Mouse (Mus musculus) mouse embryonic stem cell (cell line): Measurements from ENCODE around the gene Gm20388.
"Not testable (repeated sequence)": the region's sequence is repeated elsewhere in the genome, so short reads cannot be mapped to it uniquely, and the experiment has no call there.

Source experiments
- in situ Hi-C, 2 experiments: fragments of 300-500 bp; cut with MboI; formaldehyde crosslinking; loops; 1 replicate in 1 of 2; 3 replicates in 1 of 2; pipeline ENCODE4 v1.14.3; 2019 to 2020; ENCODE audit warnings: low sequenced_read_pairs in 2 of 2, low pct_unique_long_range_greater_than_20kb in 1 of 2, mixed read lengths in 1 of 2; ENCODE audit not compliant: unreplicated experiment in 1 of 2

Gene Gm20388

DNA sequence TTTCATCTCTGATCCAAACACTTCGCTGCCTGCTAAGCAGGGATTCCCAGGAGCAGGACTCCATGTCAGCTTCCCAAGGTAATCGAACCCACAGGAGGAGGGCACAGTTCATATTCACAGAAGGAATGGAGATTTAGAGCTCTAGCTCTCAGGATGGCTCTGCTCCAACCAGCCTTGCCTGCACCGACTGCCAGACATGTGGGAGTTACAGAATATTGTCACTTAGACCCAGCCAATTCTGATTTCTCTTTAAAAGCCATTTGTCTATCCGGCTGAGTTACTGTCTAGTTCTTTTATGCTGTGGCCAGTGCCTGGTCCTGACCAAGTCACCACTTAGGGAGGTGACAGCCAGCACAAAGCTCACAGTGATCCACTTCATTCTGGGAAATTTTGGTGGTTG, 4071.0 kb downstream of the Gm20388 start:
- in situ Hi-C loops: no loop called here

- in situ Hi-C loops: no loop called here
These were observed 4071.7 kb downstream of the Gm20388 start for GRCm38 (mm10) chr8:123982291-123982793.

DNA sequence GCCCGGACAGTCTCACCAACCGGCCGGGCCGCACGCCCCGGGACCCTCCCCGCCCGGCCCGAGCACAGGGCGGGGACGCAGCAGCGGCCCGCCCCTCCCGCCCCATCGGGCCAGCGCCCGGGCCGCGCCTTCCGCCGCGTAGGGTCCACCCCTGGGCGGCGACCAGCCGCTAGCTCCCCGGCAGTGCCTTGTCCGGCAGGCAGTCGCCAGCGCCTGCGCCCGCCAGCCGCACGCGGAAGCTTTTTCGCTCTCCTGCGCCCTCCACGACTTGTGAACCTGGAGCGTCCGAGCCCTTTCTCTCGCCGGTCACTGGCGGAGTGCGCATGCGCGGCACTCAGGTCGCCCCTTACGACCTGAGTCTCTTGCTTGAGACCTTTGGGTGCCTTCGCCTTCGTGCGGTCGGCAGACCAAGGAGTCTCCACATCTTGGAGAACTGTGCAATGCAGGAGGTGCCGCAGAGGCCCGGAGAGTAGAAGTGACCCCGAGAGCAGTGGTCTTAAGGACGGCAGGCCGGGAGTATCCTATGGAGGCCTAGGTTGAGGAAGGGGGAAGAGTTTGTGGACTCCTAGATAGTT, 4072.3 kb downstream of the Gm20388 start, which contains the start of gene Abcb10:
Gene Abcb10 (minus strand): TSS at position 297 of the 575 bp plus-strand sequence.
- in situ Hi-C loops: no loop called here

- in situ Hi-C loops: no loop called here
These were observed 4078.0 kb downstream of the Gm20388 start for GRCm38 (mm10) chr8:123988605-123989038.

DNA sequence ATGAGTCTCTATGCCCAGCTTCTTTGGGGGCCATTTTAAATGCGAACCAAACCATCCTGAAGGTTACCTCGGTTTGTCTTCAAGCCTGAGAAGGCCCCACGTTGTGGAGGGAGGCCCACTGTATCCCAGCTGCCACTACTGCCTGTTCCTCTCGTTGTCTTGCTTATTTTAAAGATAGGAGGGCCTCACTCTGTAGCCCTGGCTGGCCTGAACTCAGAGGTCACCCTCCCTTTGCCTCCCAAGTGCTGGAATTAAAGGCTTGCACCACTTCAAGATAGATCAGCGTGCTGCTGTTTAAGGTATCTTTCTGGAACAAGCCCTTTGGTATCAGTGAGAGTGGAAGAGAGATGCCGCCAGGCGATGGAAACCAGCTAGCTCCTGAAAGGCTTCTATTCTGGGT, 4078.5 kb downstream of the Gm20388 start:
- in situ Hi-C loops: no loop called here

GRCm38 (mm10) chr8:123990277-123991049, 4079.8 kb downstream of the Gm20388 start:
- in situ Hi-C loops: no loop called here

- in situ Hi-C loops: no loop called here
These were observed 4081.9 kb downstream of the Gm20388 start for GRCm38 (mm10) chr8:123992587-123992986.

GRCm38 (mm10) chr8:123993597-123993996, 4083.0 kb downstream of the Gm20388 start:
- in situ Hi-C loops: no loop called here

GRCm38 (mm10) chr8:123993997-123994396, 4083.4 kb downstream of the Gm20388 start:
- in situ Hi-C loops: no loop called here

DNA sequence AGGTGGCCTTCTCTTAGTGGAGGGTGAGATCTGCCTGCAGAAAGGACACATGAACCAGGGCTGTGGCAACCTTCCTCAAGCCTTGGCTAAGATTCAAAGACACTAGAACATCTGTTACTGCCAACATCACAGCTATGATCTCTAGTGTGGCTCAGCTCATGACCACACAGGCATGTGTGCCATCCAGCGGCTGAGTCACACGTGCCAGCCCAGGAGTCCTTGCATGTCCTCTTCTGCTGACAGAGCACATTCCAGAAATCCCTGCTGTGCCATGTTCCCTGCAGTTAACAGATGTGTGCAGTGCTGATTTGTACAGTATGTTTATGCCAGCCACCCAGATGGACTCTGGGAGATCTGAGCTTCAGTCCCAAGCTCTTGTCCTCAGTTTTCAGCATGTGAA, 4088.9 kb downstream of the Gm20388 start:
- in situ Hi-C loops: no loop called here

- in situ Hi-C loops: no loop called here
These were observed 4092.0 kb downstream of the Gm20388 start for GRCm38 (mm10) chr8:124002546-124003108.

DNA sequence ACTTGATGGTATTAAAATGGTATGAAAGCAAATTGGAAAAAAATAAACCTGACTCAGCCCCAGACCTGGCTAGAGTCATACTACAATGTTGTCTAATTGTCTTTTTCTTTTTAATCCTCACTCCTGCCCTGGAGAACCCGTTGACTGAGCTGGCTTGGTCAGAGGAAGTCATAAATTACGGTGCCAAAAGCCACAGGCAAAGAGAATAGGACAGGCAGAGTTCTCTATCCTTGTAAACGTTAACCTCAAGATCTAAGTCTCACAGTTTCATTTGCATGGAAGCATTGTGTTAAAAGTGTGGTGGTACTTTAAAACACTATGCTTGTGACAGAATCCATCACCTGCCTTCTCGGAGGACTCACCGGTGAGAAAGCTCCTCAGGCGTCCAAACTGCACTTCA, 4097.2 kb downstream of the Gm20388 start:
- in situ Hi-C loops: no loop called here

DNA sequence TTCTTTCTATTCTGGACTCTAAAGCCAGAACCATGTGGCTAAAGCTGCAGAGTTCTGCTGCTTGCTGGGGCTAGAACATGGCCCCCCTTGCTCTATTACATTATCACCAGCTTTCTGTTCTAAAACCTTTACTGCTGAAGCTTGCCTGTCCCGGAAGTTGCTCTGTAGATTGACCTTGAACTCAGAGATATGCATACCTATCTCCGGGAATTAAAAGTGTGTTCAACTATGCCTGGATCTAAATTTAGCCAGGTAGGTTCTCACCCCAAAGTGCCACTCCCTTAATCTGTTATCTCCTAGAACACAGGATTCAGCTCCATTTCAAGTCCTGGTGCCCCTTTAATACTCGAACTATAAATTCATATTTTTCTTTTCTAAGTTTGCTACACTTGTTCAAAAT, 4100.9 kb downstream of the Gm20388 start:
- in situ Hi-C loops: no loop called here

DNA sequence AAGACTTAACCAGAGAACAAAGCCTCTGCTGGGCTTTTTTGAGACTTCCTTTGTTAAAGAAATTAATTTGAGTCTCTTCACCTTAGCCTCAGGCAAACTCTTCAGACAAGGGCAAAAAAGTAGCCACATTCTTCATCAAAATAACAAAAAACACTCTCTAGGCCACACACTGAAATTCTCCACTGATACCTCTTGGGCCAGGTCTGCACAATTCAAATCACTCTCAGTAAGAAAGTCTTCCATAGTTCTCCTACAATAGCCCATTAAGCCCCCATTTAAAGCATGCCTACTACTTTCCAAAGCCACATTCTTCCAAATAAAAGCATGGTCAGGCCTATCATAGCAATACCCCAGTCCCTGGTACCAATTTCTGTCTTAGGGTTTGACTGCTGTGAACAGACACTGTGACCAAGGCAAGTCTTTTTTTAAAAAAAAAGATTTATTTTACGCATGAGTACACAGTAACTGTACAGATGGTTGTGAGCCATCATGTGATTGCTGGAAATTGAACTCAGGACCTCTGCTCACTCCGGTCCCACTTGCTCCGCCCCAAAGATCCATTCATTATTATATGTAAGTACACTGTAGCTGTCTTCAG, 4101.4 kb downstream of the Gm20388 start:
- in situ Hi-C loops: no loop called here

DNA sequence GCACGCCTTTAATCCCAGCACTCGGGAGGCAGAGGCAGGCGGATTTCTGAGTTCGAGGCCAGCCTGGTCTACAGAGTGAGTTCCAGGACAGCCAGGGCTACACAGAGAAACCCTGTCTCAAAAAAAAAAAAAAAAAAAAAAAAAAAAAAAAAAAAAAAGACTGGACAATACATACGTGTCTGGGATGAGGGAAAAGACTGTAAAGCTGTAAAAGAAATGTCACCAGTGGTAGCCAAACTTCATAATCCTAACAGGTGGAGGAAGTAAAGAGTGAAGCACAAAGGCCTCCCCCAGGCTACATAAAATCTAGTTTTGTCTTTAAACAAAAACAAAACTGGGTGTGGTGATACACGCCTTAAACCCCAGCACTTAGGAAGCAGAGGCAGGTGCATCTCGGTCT, 4103.7 kb downstream of the Gm20388 start:
- in situ Hi-C loops: not testable (repeated sequence)

GRCm38 (mm10) chr8:124014751-124015150, 4104.1 kb downstream of the Gm20388 start:
- in situ Hi-C loops: no loop called here

- in situ Hi-C loops: no loop called here
These were observed 4109.1 kb downstream of the Gm20388 start for GRCm38 (mm10) chr8:124019782-124020181.

DNA sequence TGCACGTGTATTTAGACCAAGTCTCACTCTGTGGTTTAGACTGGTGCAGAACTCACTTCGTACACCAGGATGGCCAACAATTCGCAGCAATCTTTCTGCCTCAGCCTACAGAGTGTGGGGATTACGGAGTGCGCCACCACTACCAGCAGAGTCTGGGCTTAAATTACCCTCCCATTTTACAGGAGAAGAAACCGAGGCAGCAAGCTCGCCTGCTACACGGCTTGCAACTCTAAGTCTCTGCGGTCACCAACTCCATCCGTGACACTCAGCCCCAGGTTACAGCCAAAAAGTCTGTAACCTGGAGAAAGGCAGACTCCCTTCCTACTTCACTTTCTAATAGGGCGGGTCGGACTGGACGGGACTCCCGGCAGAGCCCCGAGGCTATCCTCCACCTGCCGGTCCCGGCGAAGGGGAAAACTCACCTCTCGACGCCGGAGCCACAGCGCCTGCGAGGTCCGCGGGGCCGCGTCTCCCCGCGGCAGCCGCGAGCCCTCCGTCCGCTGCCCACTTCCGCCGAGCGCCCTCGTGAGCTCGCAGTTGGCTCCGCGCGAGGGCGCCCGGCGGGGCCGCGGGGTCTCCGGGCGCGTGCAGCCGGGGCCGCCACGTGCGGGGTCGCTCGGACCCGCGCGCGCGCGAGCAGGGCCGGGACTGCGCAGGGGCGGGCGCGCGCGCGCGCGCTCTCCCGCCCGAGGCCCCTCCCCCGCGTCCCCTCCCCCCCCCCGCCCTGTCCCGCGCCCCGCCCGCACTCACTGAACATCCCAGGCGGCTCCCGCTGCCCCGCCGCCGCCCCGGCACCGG, 4110.0 kb downstream of the Gm20388 start:
- in situ Hi-C loops: no loop called here
